Mouse (Mus musculus) T-helper 2 cell (primary cell): Measurements from ENCODE around the gene Lamb3.

ENCODE experiments used
- in situ Hi-C: fragments of 300-600 bp; cut with MboI, MseI; formaldehyde crosslinking; loops from one replicate; pipeline ENCODE4 v1.15.1; 2025; ENCODE audit warnings: high pct_unique_total_duplicates

Lamb3 gene

GRCm38 (mm10) chr1:193242863-193243262, 35.4 kb downstream of the Lamb3 start:
- in situ Hi-C loops, result no loop called here

DNA sequence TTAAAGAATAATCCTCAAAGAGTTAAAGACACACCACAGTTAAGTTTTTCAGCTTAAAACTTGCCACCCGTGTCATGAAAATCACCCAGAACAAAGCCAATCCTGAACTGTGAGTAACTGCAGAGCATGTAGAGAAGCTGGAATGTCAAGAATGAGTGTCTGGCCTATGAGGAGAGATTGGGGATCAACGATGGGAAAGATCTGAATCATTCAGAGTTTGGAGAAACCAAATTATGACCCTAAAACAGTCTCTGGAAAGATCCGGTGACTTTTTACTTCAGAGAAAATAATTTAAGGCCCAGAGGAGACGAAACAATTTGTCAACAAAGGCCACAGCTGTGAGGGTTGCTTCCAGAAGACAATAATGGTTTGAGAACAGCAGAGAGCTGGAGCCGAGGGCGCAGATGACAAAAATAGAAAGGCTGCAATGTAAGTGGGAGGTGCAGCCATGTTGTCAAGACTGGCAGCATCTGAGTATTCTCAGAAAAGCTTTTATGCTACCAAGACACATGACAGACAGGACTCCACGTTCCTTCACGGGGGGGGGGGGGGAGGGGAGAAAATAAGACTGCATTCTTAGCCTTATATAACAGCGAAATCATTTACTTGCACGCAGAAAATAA, 36.2 kb downstream of the Lamb3 start:
- in situ Hi-C loops, result no loop called here

DNA sequence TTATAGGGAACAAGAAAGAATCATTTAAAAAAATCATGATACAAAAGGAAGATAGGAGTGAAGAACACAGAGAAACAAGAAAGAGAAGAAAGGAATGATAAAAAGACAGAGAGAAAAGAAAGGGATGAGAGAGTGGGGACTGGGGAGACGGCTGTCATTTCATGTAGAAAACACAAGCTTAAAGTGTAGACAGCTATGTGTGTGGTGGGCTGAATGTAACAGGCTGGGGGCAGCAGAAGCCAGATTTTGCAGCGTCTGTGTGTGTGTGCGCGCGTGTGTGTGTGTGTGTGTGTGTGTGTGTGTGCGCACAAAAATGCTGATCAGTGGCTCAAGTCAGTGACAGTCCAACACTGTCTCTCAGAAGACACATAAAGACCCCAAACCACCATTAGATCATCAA, 36.7 kb downstream of the Lamb3 start:
- in situ Hi-C loops, result no loop called here

DNA sequence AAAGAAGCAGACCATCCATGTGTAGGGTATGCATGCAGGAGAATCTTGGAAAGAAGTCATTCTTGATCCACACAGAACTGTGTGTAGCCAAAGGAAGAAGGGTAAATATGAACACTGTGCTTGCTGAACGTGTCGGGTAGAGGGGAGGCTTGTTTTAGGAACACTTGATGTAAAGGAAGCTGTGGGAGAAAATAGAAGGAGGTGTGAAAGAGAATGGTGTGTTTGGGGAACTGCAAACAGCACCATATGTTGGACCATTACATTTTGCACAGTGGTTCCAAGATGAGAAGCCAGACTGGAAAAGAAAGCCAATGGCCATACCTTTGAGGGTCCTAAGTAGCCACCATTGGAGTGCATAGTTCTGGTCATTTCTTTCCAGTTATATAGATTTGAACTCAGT, 42.5 kb downstream of the Lamb3 start:
- in situ Hi-C loops, result loop anchor here (5.0 kb wide), 1 partner anchor 77 kb away; no protein-coding TSS in a partner anchor

- in situ Hi-C loops, result loop anchor here (5.0 kb wide), 1 partner anchor 76 kb away; no protein-coding TSS in a partner anchor
Observed at GRCm38 (mm10) chr1:193251386-193251785, 43.9 kb downstream of the Lamb3 start.

DNA sequence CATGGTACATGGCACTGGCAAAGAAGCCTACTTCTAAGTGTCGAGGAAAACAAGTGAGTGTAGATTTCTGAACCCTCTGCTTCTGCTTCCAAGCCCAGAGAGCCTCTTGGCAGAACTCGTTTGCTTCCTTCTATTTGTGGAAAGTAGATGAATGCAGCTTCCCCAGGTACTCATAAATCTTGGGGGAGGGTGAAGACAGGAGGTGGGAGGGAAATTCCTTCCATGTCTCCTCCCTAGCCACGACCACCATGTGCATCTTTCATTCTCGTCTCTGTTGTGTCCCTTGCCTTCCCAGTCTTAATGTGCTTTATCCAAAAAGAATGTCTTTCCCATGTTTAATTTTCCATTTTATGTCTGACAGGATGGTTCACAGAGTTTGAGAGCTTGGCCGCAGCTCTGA, 45.1 kb downstream of the Lamb3 start:
- in situ Hi-C loops, result loop anchor here (5.0 kb wide), 1 partner anchor 75 kb away; no protein-coding TSS in a partner anchor

DNA sequence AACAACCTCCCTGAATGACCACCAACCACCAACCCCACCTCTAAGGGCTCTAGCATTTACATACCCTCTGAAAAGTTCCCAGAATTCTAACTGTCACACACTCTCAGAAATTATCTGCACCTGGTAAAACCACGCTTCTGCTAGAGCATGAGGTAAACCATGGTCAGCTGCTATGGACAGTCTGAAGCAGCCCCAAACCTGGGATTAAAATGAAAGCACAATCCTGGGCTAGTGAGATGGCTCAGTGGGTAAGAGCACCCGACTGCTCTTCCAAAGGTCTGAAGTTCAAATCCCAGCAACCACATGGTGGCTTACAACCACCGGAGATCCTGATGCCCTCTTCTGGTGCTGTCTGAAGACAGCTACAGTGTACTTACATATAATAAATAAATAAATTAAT, 46.4 kb downstream of the Lamb3 start:
- in situ Hi-C loops, result loop anchor here (5.0 kb wide), 1 partner anchor 73 kb away; no protein-coding TSS in a partner anchor

GRCm38 (mm10) chr1:193255032-193255431, 47.5 kb downstream of the Lamb3 start:
- in situ Hi-C loops, result no loop called here

DNA sequence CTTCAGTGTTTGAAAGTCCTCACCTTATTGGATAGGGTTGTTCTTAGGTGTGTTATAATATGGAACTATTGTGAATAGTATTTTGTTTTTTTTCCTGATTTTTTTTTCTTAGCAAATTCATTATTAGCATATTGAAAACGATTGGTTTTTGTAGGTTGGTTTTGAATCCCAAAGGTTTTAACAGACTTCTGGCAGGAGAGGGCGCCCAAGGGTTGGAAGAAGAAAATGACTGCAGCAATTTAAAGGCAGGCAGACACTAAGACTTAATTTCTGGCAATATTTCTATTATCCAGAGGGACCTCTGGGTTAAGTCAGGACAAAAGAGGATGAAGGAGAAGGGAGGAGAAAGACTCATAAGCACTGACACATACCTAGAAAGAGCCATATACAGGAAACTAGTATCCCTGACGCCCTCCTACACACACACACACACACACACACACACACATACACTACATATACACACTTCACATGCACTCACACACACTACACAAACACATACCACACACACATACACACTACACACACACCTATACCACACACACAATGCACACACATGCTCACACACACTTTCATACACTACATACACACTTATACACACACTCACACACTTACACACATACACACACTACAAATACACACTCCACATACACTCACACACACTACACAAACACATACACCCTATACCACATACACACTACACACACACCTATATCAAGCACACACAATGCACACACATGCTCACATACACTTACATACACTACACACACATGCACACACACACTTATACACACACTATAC, 48.2 kb downstream of the Lamb3 start:
- in situ Hi-C loops, result no loop called here

- in situ Hi-C loops, result no loop called here
Observed at GRCm38 (mm10) chr1:193256289-193256577, 48.7 kb downstream of the Lamb3 start.

DNA sequence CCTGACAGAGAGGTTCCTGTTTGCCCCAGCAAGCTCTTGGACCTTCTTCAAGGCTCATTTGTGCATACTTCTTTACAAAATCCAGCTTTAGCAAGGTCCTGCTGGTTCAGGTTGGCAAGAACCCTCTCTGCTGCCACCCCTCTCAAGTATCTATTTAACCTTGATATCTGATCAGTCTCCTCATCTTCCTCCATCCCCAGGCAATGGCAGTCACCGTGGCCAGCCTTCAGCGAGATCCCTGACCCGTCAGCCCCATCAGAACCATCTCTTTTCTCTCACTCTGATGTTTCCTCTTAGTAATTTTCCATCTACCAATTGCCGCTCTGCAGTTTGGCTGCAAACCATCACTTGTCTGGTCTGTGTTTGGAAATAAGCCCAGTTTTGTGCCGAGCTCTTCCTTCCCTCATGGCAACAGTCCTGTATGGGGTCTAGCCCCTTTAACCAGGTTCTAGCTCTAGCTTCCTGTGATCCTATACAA, 49.2 kb downstream of the Lamb3 start:
- in situ Hi-C loops, result no loop called here

- in situ Hi-C loops, result no loop called here
Observed at GRCm38 (mm10) chr1:193259559-193259958, 52.1 kb downstream of the Lamb3 start.

GRCm38 (mm10) chr1:193261897-193262548, 54.5 kb downstream of the Lamb3 start:
- in situ Hi-C loops, result no loop called here

DNA sequence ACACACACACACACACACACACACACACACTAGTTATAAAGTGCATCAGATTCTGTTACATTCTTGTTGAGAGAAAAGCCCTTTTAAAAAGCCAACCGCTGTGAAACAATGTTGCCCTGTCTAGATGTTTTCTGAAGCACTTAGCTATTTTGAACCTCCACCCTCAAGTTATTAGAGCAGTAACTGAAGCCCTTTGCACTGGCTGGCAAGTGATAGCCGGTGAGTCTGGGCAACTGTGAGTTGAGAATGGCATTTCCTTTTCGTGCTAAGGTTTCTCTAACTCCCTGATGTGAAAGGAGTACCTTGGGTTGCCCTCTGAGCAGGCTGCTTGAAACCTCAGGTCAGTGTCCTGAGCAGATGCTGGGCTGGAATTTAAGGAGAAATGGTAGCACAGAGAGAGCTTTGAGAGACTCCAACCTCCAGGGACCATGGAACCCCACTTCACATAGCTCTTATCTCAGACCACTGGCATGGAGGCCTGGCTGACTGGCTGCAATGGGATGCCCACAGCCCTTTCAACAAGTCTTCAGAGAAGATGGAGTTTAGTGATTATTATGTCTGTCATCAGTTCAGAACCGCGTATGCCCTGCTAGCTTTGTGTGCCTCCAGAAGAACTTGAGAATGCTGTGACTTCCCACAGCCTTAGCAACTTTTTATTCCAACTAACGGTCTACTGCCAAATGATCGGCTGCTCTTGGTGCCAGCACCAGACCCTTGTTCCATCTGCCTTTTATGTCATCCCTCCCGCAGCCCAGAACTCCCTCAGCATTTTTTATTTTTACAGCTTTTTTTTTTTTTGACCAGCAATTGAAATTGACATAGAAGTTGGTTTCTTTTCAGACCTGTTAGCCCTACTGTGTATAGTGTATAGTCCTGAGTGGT, 55.8 kb downstream of the Lamb3 start:
- in situ Hi-C loops, result no loop called here

GRCm38 (mm10) chr1:193263955-193264598, 56.6 kb downstream of the Lamb3 start, which contains the start of gene Hsd11b1:
Gene Hsd11b1, minus strand, starts transcription at chr1:193264075.
- in situ Hi-C loops, result no loop called here

GRCm38 (mm10) chr1:193265734-193266133, 58.2 kb downstream of the Lamb3 start:
- in situ Hi-C loops, result no loop called here

GRCm38 (mm10) chr1:193270965-193271763, 63.7 kb downstream of the Lamb3 start:
- in situ Hi-C loops, result no loop called here

DNA sequence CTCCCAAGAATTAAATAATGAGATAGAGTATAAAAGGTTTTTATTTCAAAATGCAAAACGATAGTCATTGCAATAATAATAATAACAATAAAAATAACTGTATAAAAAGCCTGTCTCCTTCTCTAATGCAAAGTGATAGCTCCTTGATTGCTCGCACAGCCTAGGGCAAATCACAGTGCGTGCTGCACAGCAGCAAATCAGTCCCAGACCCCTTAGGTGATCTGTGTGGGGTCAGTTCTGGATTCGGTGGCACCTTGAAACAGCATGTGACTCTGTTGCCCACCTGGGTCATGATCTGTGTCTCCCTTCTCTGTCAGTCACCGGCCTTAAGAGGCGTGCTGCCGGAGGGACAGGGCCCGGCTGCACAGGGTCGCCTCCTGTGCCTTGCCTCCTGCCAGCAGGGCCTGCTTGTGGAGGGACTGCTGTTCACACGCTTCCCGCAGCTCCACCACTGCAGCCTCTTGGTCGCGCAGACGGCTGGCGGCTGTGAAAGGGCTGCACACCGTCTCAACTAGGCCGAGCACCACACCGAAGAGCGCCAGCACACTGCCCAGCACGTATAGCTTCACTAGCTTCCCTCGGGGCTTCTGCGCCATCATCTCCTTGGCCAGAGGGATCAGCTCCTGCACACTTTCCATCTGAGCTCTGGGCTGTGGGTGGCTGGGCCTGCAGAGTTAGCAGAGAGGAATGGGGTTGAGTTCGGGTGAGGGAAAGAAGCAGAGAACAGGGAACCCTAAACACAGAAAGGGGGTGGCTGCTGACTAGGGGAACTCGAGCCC, 64.8 kb downstream of the Lamb3 start:
- in situ Hi-C loops, result no loop called here

DNA sequence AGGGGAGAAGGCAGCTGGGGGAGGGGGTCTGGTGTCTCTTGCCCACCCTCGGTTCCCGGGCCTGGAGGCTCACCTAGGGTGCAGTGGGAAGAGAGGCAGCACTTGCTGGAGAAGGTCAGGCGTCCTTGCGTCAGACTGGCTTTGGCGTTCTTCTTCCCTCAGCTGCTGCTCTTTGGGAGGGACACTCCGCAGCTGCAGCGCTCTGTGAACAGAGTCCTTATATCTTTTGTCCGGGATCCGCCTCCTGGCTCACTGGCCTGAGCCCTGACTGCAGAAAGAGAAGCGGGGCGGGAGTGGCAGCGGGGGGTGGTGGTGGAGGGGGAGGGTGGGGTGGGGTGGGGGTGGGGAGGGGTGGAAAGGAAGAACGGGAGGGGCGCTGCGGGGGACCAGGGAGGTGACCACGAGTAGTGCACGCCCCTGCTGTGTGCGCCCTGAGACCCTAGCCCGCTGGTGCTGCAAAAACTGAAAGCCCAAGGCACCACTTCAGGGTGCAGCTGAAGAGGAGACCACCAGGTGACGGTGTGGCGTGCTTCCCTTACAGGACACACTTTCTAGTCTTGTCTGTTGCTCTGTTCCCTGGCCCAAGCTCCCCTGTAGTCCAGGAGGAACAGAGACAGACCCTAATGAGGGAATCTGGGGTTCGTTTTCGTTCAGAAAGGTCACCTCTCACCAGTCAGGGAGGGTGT, 65.6 kb downstream of the Lamb3 start, which contains the start of gene G0s2:
TSS of gene G0s2 (minus strand) at position 302 of the 686 bp plus-strand sequence.
- in situ Hi-C loops, result no loop called here
